ENCODE assay signal across 20 mouse cellular contexts in the genomic region with DNA sequence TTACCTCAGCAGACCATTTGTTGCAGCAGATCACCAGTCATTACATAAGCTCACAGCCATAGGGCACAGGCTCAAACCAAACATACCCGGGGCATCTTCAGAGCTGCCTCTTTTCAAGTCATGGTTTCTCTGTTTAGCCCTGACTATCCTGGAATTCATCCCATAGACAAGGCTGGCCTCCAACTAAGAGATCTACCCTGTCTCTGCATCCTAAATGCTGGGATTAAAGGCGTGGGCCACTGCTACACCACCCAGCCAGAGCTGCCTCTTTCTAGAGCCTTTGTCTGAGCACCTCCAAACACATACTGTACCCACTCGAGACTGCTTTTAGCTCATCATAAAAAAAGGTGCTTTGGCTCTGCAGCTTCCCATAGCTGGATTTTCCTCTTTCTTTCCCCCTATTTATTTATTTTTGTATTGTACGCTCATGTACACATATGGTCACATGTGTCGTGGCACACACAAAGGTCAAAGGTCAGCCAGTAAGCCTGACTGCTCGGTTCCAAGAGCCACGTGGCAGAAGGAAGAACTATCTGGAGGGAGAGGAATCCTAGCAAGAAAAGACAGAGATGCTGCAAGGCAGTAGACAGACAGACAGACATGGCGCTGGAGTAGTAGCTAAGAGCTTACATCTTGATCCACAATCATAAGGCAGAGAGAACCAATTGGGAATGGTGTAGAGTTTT.
"Had no signal": no experiment of that assay in that cellular context is flagged by ENCODE, and none has a peak within 500 bp of the region (broad histone marks: within the 10 kb centered on the region; RNA-seq: fewer than 3 reads in every experiment).

No protein-coding gene starts in this region.

- H3K4me2 ChIP-seq: intestine, embryonic 15.5 days; kidney, embryonic 15.5 days; limb, embryonic 12.5 days; limb, embryonic 15.5 days; liver, embryonic 12.5 days; liver, embryonic 15.5 days; midbrain, embryonic 15.5 days; neural tube, embryonic 12.5 days; neural tube, embryonic 15.5 days had no signal

- H3K27ac ChIP-seq: intestine, embryonic 15.5 days; kidney, embryonic 15.5 days; limb, embryonic 12.5 days; limb, embryonic 15.5 days; liver, embryonic 12.5 days; liver, embryonic 15.5 days; midbrain, embryonic 15.5 days; neural tube, embryonic 12.5 days; stomach, postnatal 0 days had no signal

- H3K4me3 ChIP-seq: intestine, embryonic 15.5 days; kidney, embryonic 15.5 days; limb, embryonic 12.5 days; limb, embryonic 15.5 days; liver, embryonic 12.5 days; liver, embryonic 15.5 days; midbrain, embryonic 10.5 days; midbrain, embryonic 15.5 days; neural tube, embryonic 12.5 days; neural tube, embryonic 15.5 days had no signal

- DNase-seq: kidney, adult 11 months; kidney, adult 8-10 months; kidney, postnatal 10 days; kidney, postnatal 36 days; left cerebral cortex, postnatal 4 days; lung, adult 2 months; lung, postnatal 14 days; lung, postnatal 4 days; thymus, postnatal 25 days had no signal

- H3K9ac ChIP-seq: intestine, embryonic 15.5 days; kidney, embryonic 15.5 days; limb, embryonic 12.5 days; limb, embryonic 15.5 days; liver, embryonic 12.5 days; liver, embryonic 15.5 days; midbrain, embryonic 15.5 days; neural tube, embryonic 12.5 days; neural tube, embryonic 15.5 days had no signal

- ATAC-seq: intestine, embryonic 15.5 days; liver, embryonic 12.5 days; midbrain, embryonic 15.5 days had no signal

- H3K4me1 ChIP-seq: intestine, embryonic 15.5 days; midbrain, embryonic 15.5 days; neural tube, embryonic 15.5 days had no signal

- H3K27me3 ChIP-seq: intestine, embryonic 15.5 days; kidney, embryonic 15.5 days; limb, embryonic 12.5 days; limb, embryonic 15.5 days; midbrain, embryonic 15.5 days; neural tube, embryonic 12.5 days; neural tube, embryonic 15.5 days had no signal

- H3K9me3 ChIP-seq: intestine, embryonic 15.5 days; kidney, embryonic 15.5 days; limb, embryonic 12.5 days; limb, embryonic 15.5 days; liver, embryonic 12.5 days; liver, embryonic 15.5 days; midbrain, embryonic 10.5 days; midbrain, embryonic 15.5 days; neural tube, embryonic 12.5 days; neural tube, embryonic 15.5 days had no signal

- H3K36me3 ChIP-seq: intestine, embryonic 15.5 days; kidney, embryonic 15.5 days; limb, embryonic 12.5 days; limb, embryonic 15.5 days; liver, embryonic 12.5 days; liver, embryonic 15.5 days; midbrain, embryonic 10.5 days; midbrain, embryonic 15.5 days; neural tube, embryonic 12.5 days; neural tube, embryonic 15.5 days had no signal
